Mouse (Mus musculus): Measurements from ENCODE around the gene Dbx2.

DNA sequence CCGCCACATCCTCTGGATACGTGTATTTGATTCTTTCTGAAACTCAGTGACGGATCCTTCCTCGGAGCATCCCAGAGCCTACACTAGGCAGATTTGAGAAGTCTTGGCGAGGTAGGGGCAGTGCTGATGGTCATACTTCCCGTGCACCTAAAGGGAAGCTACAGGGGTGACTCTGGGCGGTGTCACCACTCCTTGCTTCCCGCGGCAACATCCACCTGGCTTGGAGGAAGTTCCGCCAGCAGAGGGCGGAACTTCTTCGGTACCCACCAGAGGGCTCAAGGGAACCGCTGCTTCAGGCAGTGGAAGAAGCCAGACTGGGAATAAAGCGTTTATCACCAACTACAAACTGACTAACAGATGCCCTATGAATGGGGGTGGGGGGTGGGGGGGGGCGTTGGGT, 68.9 kb downstream of the Dbx2 start:
- TF ChIP-seq POLR2A (IDR thresholded peaks at IDR 0.05; ENCODE audit: low read depth, low read length) (no peak), CTCF (IDR thresholded peaks at IDR 0.05; ENCODE audit: borderline replicate concordance, insufficient read depth, low read length) (no peak)
